Mouse (Mus musculus) forelimb bud, embryonic 11.5 days (tissue): ENCODE measurements around the gene Dscam.

Source experiments
- DNase-seq: peaks from one replicate; pipeline ENCODE4 v3.0.0-alpha.2; 2012; ENCODE audit warnings: low read depth, low spot score

Gene Dscam

GRCm38 (mm10) chr16:96945468-96946302, 224.9 kb downstream of the Dscam start:
- DNase-seq = peak; percentile 6

GRCm38 (mm10) chr16:96943648-96944047, 226.9 kb downstream of the Dscam start:
- no peak for DNase-seq

GRCm38 (mm10) chr16:96934795-96935194, 235.8 kb downstream of the Dscam start:
- DNase-seq = no peak

GRCm38 (mm10) chr16:96932211-96932610, 238.3 kb downstream of the Dscam start:
- no peak for DNase-seq

- no peak for DNase-seq
Measured at GRCm38 (mm10) chr16:96931771-96932170, 238.8 kb downstream of the Dscam start.

- no peak for DNase-seq
Measured at GRCm38 (mm10) chr16:96928011-96928410, 242.5 kb downstream of the Dscam start.

- DNase-seq = no peak
Measured at GRCm38 (mm10) chr16:96927408-96927807, 243.1 kb downstream of the Dscam start.

GRCm38 (mm10) chr16:96926977-96927376, 243.6 kb downstream of the Dscam start:
- DNase-seq = no peak

GRCm38 (mm10) chr16:96923941-96924340, 246.6 kb downstream of the Dscam start:
- DNase-seq = no peak

GRCm38 (mm10) chr16:96914495-96914894, 256.1 kb downstream of the Dscam start:
- DNase-seq = no peak

- DNase-seq = no peak
Measured at GRCm38 (mm10) chr16:96912836-96913235, 257.7 kb downstream of the Dscam start.

- DNase-seq = no peak
Measured at GRCm38 (mm10) chr16:96912103-96912502, 258.4 kb downstream of the Dscam start.

GRCm38 (mm10) chr16:96910405-96911164, 260.0 kb downstream of the Dscam start:
- DNase-seq = no peak

- DNase-seq = no peak
Measured at GRCm38 (mm10) chr16:96907818-96908217, 262.7 kb downstream of the Dscam start.

GRCm38 (mm10) chr16:96907081-96907480, 263.5 kb downstream of the Dscam start:
- no peak for DNase-seq

GRCm38 (mm10) chr16:96906630-96907029, 263.9 kb downstream of the Dscam start:
- DNase-seq = no peak

GRCm38 (mm10) chr16:96904761-96905160, 265.8 kb downstream of the Dscam start:
- DNase-seq = no peak

GRCm38 (mm10) chr16:96904359-96904758, 266.2 kb downstream of the Dscam start:
- DNase-seq = no peak

GRCm38 (mm10) chr16:96902596-96902995, 268.0 kb downstream of the Dscam start:
- DNase-seq = no peak

- DNase-seq = no peak
Measured at GRCm38 (mm10) chr16:96901234-96902014, 269.1 kb downstream of the Dscam start.

- no peak for DNase-seq
Measured at GRCm38 (mm10) chr16:96899329-96899728, 271.2 kb downstream of the Dscam start.
